Mouse (Mus musculus): ENCODE results near the gene Zdhhc23. TPM values are rescaled to one million over a fixed set of nuclear protein-coding genes. Genes with fewer than 3 reads are reported as not detected.

Zdhhc23 gene
- total RNA-seq, 2 experiments from 2014 or later, result 0.93 to 0.96 TPM

DNA sequence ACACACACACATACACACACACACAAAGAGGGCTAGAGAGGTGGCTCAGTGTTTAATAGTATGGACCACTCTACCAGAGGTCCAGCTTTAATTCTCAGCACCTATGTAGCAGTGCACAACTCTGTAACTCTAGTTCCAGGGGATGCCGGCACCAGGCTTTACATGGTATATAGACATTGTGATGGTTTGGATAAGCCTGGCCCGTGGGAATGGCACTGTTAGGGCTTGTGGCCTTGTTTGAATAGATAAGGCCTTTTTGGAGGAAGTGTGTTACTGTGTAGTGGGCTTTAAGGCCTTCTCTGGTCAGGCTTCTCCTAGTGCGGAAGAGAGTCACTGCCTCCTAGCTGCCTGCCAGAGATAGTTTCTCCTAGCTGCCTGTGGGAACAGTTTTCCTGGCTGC is 60.7 kb downstream of the Zdhhc23 start:
- no peak for DNase-seq (ENCODE audit: low spot score in 2 of 2)

Small RNA genes within 50 kb of the gene (microRNA-seq; reads per million reads assigned to microRNA genes)
- 0 reads per million in 2 experiments for gene Mir3470b (ENCODE audit: borderline number of aligned reads in 2 of 2)

Other genes with a start within 250 kb of the Zdhhc23 start
- not detected for gene Drd3, start 225.8 kb downstream of the Zdhhc23 start, total RNA-seq (2021)
- gene Ccdc191, start 90.0 kb downstream of the Zdhhc23 start, total RNA-seq (2021), result 1 to 10 TPM; 5.3 to 5.5 TPM
- gene Qtrt2, start 53.0 kb downstream of the Zdhhc23 start, total RNA-seq (2021), result 10 to 100 TPM; 34.7 to 35.0 TPM
- gene Gramd1c, start 83.6 kb upstream of the Zdhhc23 start, total RNA-seq (2021), result 1 to 10 TPM; 1.0 to 2.0 TPM
- 100 to 1,000 TPM; 133 to 162 TPM for gene Atp6v1a, start 159.9 kb upstream of the Zdhhc23 start, total RNA-seq (2021)
- 10 to 100 TPM; 87.1 to 96.8 TPM for gene Naa50, start 160.0 kb upstream of the Zdhhc23 start, total RNA-seq (2021)
- gene Usf3, start 193.5 kb upstream of the Zdhhc23 start, total RNA-seq (2021), result 10 to 100 TPM; 18.8 to 20.7 TPM